Mouse (Mus musculus): ENCODE measurements at regions not wholly inside any gene's neighbourhood (a gene's known extent, or its start where the extent isn't known, plus 50 kb on each side); places are given as distances from the start of the nearest gene placed in this dataset.

DNA sequence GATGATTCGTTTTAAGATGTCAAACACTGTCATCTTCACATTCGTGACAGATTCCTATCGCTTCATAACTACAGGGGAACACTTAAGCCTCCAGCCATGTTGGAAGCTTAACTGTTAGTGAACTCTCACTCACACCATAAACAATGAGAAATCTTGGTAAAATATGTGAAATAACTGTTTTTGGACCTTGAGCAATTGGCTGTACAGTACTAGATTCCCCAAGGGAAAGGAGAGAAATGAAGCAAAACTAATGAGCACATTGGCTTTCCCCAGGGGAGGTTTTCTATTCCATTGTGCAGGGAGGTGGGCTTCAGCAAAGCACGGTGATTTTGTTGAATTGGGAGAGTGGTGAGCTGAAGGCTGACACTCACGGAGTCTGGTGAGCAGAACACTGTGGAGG lies 56.0 kb upstream of the Osr1 start:
- Histone ChIP-seq H3K4me1 (no peaks in the 10 kb centered on the region), H3K36me3 (replicated peaks) (no peaks in the 10 kb centered on the region), H3K9ac (no peak overlapping the region), H3K27me3 (replicated peaks) (no peaks in the 10 kb centered on the region), H3K9me3 (no peaks in the 10 kb centered on the region), H3K4me2 (no peak overlapping the region), H3K4me3 (no peak overlapping the region), H3K27ac (no peak overlapping the region)
- ATAC-seq (replicated peaks), result no peak
- WGBS, result 80% methylated on average over 5 of the region's 5 CpGs

DNA sequence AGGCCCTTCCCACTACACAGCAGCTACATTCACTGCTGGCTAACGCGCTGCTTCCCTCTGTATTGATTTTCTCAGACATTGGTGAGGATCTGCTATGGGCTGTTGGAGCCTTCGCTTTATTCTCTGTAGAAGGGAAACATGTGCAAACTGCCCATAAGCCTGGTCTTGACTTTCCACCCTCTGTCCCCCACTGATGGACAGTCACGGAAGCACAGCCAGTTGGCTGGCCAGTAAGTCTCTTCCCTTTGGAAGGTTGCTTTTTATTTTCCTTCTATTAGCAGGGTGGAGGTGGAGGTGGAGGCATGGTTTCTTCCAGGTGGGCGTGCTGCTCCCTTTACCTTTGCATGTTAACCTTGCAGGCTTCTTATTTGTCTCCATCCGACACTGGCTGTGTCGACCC lies 51.1 kb upstream of the Osr1 start:
- Histone ChIP-seq H3K9me3 (no peaks in the 10 kb centered on the region), H3K4me1 (no peaks in the 10 kb centered on the region), H3K9ac (no peak overlapping the region), H3K27ac (no peak overlapping the region), H3K4me2 (no peak overlapping the region), H3K4me3 (no peak overlapping the region), H3K36me3 (replicated peaks) (no peaks in the 10 kb centered on the region), H3K27me3 (replicated peaks) (no peaks in the 10 kb centered on the region)
- WGBS, result 83% methylated on average over 7 of the region's 7 CpGs
- no peak for ATAC-seq (replicated peaks)

DNA sequence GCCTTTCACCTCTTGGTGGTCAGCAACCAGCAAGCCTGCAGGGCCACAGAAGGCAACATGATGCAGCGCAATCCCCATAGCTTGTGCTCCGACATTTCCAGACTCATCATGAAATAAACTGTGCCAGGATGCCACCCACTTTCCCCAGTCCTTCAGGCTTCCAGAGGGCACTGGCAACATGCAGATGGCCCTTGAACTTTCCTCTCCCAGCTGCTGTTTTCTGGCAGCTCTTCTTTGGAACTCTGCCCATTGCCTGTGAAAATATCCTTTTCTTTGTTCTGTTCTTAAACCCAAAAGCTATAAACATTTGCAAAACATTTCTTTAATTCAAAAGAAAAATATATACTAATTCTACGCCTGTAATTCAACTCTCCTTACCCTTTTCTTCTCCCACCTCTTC lies 50.6 kb upstream of the Osr1 start:
- no peaks in the 10 kb centered on the region for H3K36me3 ChIP-seq (replicated peaks)
- no peak overlapping the region for H3K27ac ChIP-seq
- no peak overlapping the region for H3K4me2 ChIP-seq
- H3K9me3 ChIP-seq, result no peaks in the 10 kb centered on the region
- H3K27me3 ChIP-seq (replicated peaks), result no peaks in the 10 kb centered on the region
- H3K4me3 ChIP-seq, result no peak overlapping the region
- no peaks in the 10 kb centered on the region for H3K4me1 ChIP-seq
- WGBS, result 77% methylated on average over 3 of the region's 3 CpGs
- ATAC-seq (replicated peaks), result no peak
- no peak overlapping the region for H3K9ac ChIP-seq

Data from midbrain, embryonic 15.5 days (tissue).